Mouse (Mus musculus) bone marrow, adult 2 months (tissue): ENCODE results near the gene Tango2. TPM values are rescaled to one million over a fixed set of nuclear protein-coding genes. Genes with fewer than 3 reads are reported as not detected.

Experiments used
- H3K27ac ChIP-seq: fragments of 200-500 bp; 2 replicates; pipeline ENCODE4 v1.5.1; 2012; ENCODE audit warnings: low read depth, mild to moderate bottlenecking, control low read depth, inconsistent platforms, low read length; ENCODE audit not compliant: control insufficient read depth, poor library complexity, insufficient read depth
- H3K4me1 ChIP-seq: fragments of 200-500 bp; 2 replicates; pipeline ENCODE4 v1.6.1; 2011; ENCODE audit warnings: low read length; ENCODE audit not compliant: control insufficient read depth, insufficient read depth
- H3K4me3 ChIP-seq: fragments of 200-500 bp; replicated peaks from 2 replicates; pipeline ENCODE3; 2011; ENCODE audit warnings: mild to moderate bottlenecking, low read depth, low read length, control low read depth; ENCODE audit not compliant: control insufficient read depth
- CTCF ChIP-seq: fragments of 200-500 bp; IDR thresholded peaks from 2 replicates; pipeline ENCODE4 v1.5.1; 2011; ENCODE audit warnings: low read length, control low read depth; ENCODE audit not compliant: control insufficient read depth, insufficient read depth
- POLR2A ChIP-seq: fragments of 200-500 bp; IDR thresholded peaks from 2 replicates; pipeline ENCODE4 v1.6.1; 2011; ENCODE audit warnings: low read depth, mild to moderate bottlenecking, control low read depth, low read length, borderline replicate concordance; ENCODE audit not compliant: control insufficient read depth
- WGBS: fragments of 180-500 bp; shearing (Covaris S2); methylation state at CpG from one replicate; pipeline ENCODE4 v1.1.7; 2018; 5-methylcytosine and 5-hydroxymethylcytosine counted together
- polyA plus RNA-seq: library from polyadenylated mRNA; stranded (reverse); fragments of >200 nt; gene quantifications from 2 replicates; pipeline ENCODE4 v1.2.4, GENCODE M21; 2011; ENCODE audit warnings: low replicate concordance; ENCODE audit not compliant: missing spikeins, insufficient read depth, insufficient read length

The Tango2 gene
- polyA plus RNA-seq, 1 experiment: 54.7 TPM

- Histone ChIP-seq H3K4me1 (peaks cover 2% of the 10 kb centered on the region), H3K4me3 (peak overlapping the region; percentile 98), H3K27ac (peak overlapping the region; percentile 93)
- under 1% methylated on average over 30 of the region's 31 CpGs for WGBS
- TF ChIP-seq POLR2A: no peak
- no peak for TF ChIP-seq CTCF
Observed at GRCm38 (mm10) chr16:18288581-18289061, 59.3 kb downstream of the Tango2 start.

DNA sequence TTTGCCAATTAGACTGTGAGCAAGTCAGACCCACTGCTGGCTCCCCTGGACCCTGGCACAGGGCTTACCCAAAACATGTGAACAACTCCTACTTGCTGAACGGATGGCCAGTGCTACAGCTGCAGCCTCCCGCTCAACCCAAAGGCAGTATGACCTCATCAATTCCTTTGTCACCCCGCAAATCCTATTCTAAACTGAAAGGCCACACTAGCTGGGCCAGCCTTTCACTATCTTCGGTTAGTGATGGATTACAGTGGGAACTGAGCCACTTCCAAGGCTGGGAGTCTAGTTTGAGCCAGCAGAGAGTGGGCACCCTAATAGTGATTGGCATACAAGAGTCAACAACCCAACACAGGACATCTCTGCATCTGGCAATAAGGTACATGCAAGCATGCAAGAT, 59.7 kb downstream of the Tango2 start:
- Histone ChIP-seq H3K4me1 (peaks cover 2% of the 10 kb centered on the region), H3K27ac (no peak overlapping the region; the same call in 1 of the 2 replicates), H3K4me3 (peak overlapping the region; percentile 98)
- TF ChIP-seq CTCF: no peak
- WGBS: 3% methylated on average over 4 of the region's 4 CpGs

DNA sequence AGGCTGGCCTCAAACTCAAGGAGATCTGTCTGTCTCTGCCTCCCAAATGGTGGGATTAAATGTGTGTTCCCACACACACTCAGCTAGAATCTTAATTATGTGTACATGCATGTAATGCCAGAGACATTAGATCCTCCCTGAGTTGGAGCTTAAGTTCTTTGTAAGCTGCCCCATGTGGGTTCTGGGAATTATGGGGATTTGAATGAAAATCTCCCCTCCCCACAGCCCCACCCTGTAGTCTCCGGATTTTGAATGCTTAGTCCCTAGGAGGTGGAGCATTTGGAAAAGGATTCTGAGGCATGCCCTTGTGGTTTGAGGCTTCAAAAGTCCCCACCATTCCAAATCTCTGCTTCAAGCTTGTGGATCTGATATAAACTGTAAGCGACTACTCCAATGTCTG, 72.7 kb downstream of the Tango2 start:
- Histone ChIP-seq H3K4me3 (no peak overlapping the region), H3K27ac (no peak overlapping the region), H3K4me1 (no peaks in the 10 kb centered on the region)
- TF ChIP-seq POLR2A (no peak), CTCF (no peak)
- WGBS: 92% methylated on average over 2 of the region's 2 CpGs

GRCm38 (mm10) chr16:18268182-18268581, 79.7 kb downstream of the Tango2 start:
- WGBS: 92% methylated on average over 5 of the region's 5 CpGs

GRCm38 (mm10) chr16:18265024-18265423, 82.9 kb downstream of the Tango2 start:
- TF ChIP-seq POLR2A (no peak), CTCF (no peak)
- Histone ChIP-seq H3K27ac (no peak overlapping the region), H3K4me1 (no peaks in the 10 kb centered on the region), H3K4me3 (no peak overlapping the region)
- 91% methylated on average over 2 of the region's 2 CpGs for WGBS

More at GRCm38 (mm10) chr16:18268182-18268581, 79.7 kb downstream of the Tango2 start:
- Histone ChIP-seq H3K4me3 (no peak overlapping the region), H3K4me1 (no peaks in the 10 kb centered on the region), H3K27ac (no peak overlapping the region)
- no peak for TF ChIP-seq POLR2A
- no peak for TF ChIP-seq CTCF

GRCm38 (mm10) chr16:18258221-18258620, 89.7 kb downstream of the Tango2 start, which contains the start of gene Gm49776:
Gm49776 (minus strand) TSS chr16:18258321.
- H3K4me3 ChIP-seq: no peak within 1 kb of the TSS
- TF ChIP-seq CTCF: no peak
- no peak for TF ChIP-seq POLR2A
- WGBS: 92% methylated on average over 2 of the region's 2 CpGs

DNA sequence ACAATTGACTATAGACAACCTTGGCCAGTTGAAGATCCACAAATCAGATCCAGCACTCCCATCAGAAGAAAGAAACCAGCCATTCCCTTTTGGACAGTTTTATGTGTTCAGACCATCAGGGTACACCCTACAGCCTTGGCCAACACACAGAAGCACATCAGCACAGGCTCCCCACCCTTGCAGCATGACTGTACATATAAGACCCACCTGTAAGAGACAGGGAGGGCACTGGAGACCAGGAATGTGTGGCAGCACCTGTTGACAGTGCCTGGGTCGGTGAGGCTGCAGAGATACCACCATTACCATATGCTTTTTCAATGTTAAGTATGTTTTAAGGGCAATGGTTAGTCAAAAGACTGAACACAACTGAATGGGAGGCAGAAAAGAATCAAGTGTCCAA, 94.0 kb downstream of the Tango2 start:
- H3K27ac ChIP-seq: no peak overlapping the region
- peaks cover 3% of the 10 kb centered on the region for H3K4me1 ChIP-seq
- WGBS: 82% methylated on average over 1 of the region's 1 CpGs
- TF ChIP-seq CTCF (no peak), POLR2A (no peak)
- no peak overlapping the region for H3K4me3 ChIP-seq

More at GRCm38 (mm10) chr16:18258221-18258620, 89.7 kb downstream of the Tango2 start, which contains the start of gene Gm49776:
- H3K27ac ChIP-seq: no peak within 1 kb of the TSS
- no peaks in the 10 kb centered on the region for H3K4me1 ChIP-seq

DNA sequence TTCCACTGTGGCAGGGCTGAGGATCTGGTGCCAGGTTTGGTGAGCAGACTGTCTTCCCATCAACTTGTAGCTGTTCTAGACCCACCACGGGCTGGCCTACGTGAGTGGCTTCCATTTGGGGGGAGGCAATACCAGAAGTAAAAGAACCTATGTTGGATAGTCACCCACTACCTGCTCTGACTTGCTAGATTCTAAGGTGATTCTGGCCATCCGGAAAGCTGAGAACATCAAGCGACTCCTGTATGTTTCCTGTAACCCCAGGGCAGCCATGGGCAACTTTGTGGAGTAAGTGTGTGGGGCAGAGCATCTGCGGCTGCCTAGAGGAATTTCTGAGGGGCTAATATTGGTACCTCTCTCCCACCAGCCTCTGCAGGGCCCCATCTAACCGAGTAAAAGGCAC, 95.2 kb downstream of the Tango2 start:
- 77% methylated on average over 6 of the region's 6 CpGs for WGBS
- no peak for TF ChIP-seq CTCF
- no peak for TF ChIP-seq POLR2A

GRCm38 (mm10) chr16:18250828-18251790, 96.8 kb downstream of the Tango2 start:
- peaks cover 5% of the 10 kb centered on the region for H3K4me1 ChIP-seq
- no peak overlapping the region for H3K27ac ChIP-seq
- no peak for TF ChIP-seq CTCF
- no peak for TF ChIP-seq POLR2A
- H3K4me3 ChIP-seq: no peak overlapping the region
- 84% methylated on average over 10 of the region's 10 CpGs for WGBS

More for the DNA sequence above, 95.2 kb downstream of the Tango2 start:
- H3K27ac ChIP-seq: no peak overlapping the region
- H3K4me3 ChIP-seq: no peak overlapping the region
- peaks cover 3% of the 10 kb centered on the region for H3K4me1 ChIP-seq

Other genes with a start within 250 kb of the Tango2 start
- gene Rtn4r, start 220.5 kb downstream of the Tango2 start, polyA plus RNA-seq: 0.77 and 1.2 TPM in 2 replicates
- gene Ccdc188, start 130.2 kb downstream of the Tango2 start, polyA plus RNA-seq: not detected in 2 replicates
- 3.6 and 11.7 TPM in 2 replicates for gene Zdhhc8, start 113.0 kb downstream of the Tango2 start, polyA plus RNA-seq
- gene Trmt2a, start 99.4 kb downstream of the Tango2 start, polyA plus RNA-seq: 62.6 and 104 TPM in 2 replicates
- 90.1 and 125 TPM in 2 replicates for gene Ranbp1, start 99.4 kb downstream of the Tango2 start, polyA plus RNA-seq
- not detected in 2 replicates for gene Gm49776, start 89.8 kb downstream of the Tango2 start, polyA plus RNA-seq
- 37.4 and 48.8 TPM in 2 replicates for gene Dgcr8, start 58.9 kb downstream of the Tango2 start, polyA plus RNA-seq
- gene Arvcf, start 79 bp upstream of the Tango2 start, polyA plus RNA-seq: 4.7 and 13.7 TPM in 2 replicates
- 66.6 and 86.0 TPM in 2 replicates for gene Txnrd2, start 78.3 kb upstream of the Tango2 start, polyA plus RNA-seq
- gene Comt, start 78.7 kb upstream of the Tango2 start, polyA plus RNA-seq: 40.6 and 53.8 TPM in 2 replicates
- 2.6 and 11.3 TPM in 2 replicates for gene Gnb1l, start 150.6 kb upstream of the Tango2 start, polyA plus RNA-seq
- gene Rtl10, start 150.8 kb upstream of the Tango2 start, polyA plus RNA-seq: 1.5 TPM in 1 of 2 replicates, not detected in the other
- not detected in 2 replicates for gene Tbx1, start 242.6 kb upstream of the Tango2 start, polyA plus RNA-seq